Mouse (Mus musculus) stomach, postnatal 0 days (tissue): ENCODE results near the gene Cplx2.

Experiments
- CTCF ChIP-seq: IDR thresholded peaks from 2 replicates; pipeline ENCODE4 v1.5.1; 2016; ENCODE audit warnings: antibody characterized with exemption, low read depth, mild to moderate bottlenecking, moderate library complexity
- EP300 ChIP-seq: optimal IDR thresholded peaks from 2 replicates; pipeline ENCODE3; 2016; ENCODE audit warnings: antibody characterized with exemption

DNA sequence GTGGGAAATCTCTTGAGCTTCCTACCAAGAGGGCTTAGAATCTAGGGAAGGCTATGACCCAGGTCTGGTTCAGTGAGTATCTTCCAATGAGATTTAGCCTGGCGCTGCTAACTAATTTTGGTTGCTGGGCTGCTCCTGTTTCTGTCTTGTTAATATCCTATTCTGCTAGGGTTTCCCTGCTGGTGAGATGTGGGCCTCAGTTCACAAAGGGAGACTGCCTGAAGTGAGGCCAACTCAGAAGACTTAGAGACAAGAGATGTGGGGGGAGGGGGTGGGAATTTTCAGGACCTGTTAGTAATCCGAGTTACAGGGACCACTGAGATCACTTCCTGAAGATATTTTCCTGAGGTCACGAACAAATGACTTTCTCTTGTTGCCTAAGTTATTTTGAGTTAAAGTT is 33.1 kb downstream of the Cplx2 start:
- TF ChIP-seq CTCF (no peak), EP300 (no peak)
